Mouse (Mus musculus) heart, embryonic 11.5 days (tissue): ENCODE measurements at regions not wholly inside any gene's neighbourhood (a gene's known extent, or its start where the extent isn't known, plus 50 kb on each side); places are given as distances from the start of the nearest gene placed in this dataset.
A peak's percentile ranks its signal among the peaks of the same experiment; 100 is the strongest.

Source experiments
- ATAC-seq: fragments of 200-750 bp; cut with Nextera tagmentation; replicated peaks from 2 replicates; pipeline ENCODE4 v1.8.0; 2017; ENCODE audit warnings: moderate library complexity; ENCODE audit not compliant: insufficient number of reproducible peaks, low FRiP score, low TSS enrichment
- H3K27ac ChIP-seq: fragments of 300-500 bp; sonication (generic); 2 replicates; pipeline ENCODE4 v1.5.1; 2014; ENCODE audit warnings: mild to moderate bottlenecking, low read depth, low read length
- H3K27me3 ChIP-seq: fragments of 300-500 bp; sonication (generic); 2 replicates; pipeline ENCODE4 v1.6.1; 2014; ENCODE audit warnings: mild to moderate bottlenecking, low read length, mixed read lengths; ENCODE audit not compliant: control insufficient read depth, insufficient read depth
- H3K36me3 ChIP-seq: fragments of 300-500 bp; sonication (generic); 2 replicates; pipeline ENCODE4 v1.6.1; 2014; ENCODE audit warnings: mild to moderate bottlenecking, low read length, moderate library complexity, mixed read lengths; ENCODE audit not compliant: control insufficient read depth, insufficient read depth
- H3K4me1 ChIP-seq: fragments of 300-500 bp; sonication (generic); 2 replicates; pipeline ENCODE4 v1.6.1; 2014; ENCODE audit warnings: low read length; ENCODE audit not compliant: control insufficient read depth, insufficient read depth
- H3K4me2 ChIP-seq: fragments of 300-500 bp; sonication (generic); 2 replicates; pipeline ENCODE4 v1.6.1; 2014; ENCODE audit warnings: mild to moderate bottlenecking, moderate library complexity
- H3K4me3 ChIP-seq: fragments of 300-500 bp; sonication (generic); 2 replicates; pipeline ENCODE4 v1.5.1; 2014; ENCODE audit warnings: low read depth, low read length
- H3K9ac ChIP-seq: fragments of 300-500 bp; sonication (generic); 2 replicates; pipeline ENCODE4 v1.6.1; 2014; ENCODE audit warnings: mild to moderate bottlenecking, low read depth, low read length, moderate library complexity
- H3K9me3 ChIP-seq: fragments of 300-500 bp; sonication (generic); replicated peaks from 2 replicates; pipeline ENCODE4 v1.6.1; 2016; ENCODE audit warnings: low read length; ENCODE audit not compliant: control insufficient read depth
- WGBS: fragments of 180-500 bp; shearing (Covaris S2); extraction: QIAGEN DNeasy Blood & Tissue Kit; methylation state at CpG from one replicate; pipeline ENCODE4 v1.1.7; 2014; ENCODE audit not compliant: insufficient replicate concordance; 5-methylcytosine and 5-hydroxymethylcytosine counted together

GRCm38 (mm10) chr10:9117134-9117533 is 231.3 kb upstream of the Sash1 start:
- H3K4me2 ChIP-seq = peak overlapping the region; percentile 55
- H3K4me1 ChIP-seq = no peaks in the 10 kb centered on the region
- H3K9ac ChIP-seq = no peak overlapping the region
- H3K36me3 ChIP-seq = no peaks in the 10 kb centered on the region
- no peak overlapping the region for H3K4me3 ChIP-seq
- H3K9me3 ChIP-seq = no peaks in the 10 kb centered on the region
- no peaks in the 10 kb centered on the region for H3K27me3 ChIP-seq
- no peak overlapping the region for H3K27ac ChIP-seq
- 82% methylated on average over 7 of the region's 7 CpGs for WGBS
- ATAC-seq = no peak

GRCm38 (mm10) chr10:9113706-9114105 is 227.8 kb upstream of the Sash1 start:
- Histone ChIP-seq H3K4me3 (no peak overlapping the region), H3K27me3 (no peaks in the 10 kb centered on the region), H3K9me3 (no peaks in the 10 kb centered on the region; the same call in 1 of the 2 replicates), H3K36me3 (no peaks in the 10 kb centered on the region), H3K9ac (no peak overlapping the region), H3K4me2 (no peak overlapping the region), H3K4me1 (no peaks in the 10 kb centered on the region), H3K27ac (no peak overlapping the region)
- no peak for ATAC-seq
- WGBS = 73% methylated on average over 5 of the region's 5 CpGs

- no peak overlapping the region for H3K9ac ChIP-seq
- no peaks in the 10 kb centered on the region; the same call in 1 of the 2 replicates for H3K9me3 ChIP-seq
- 85% methylated on average over 3 of the region's 3 CpGs for WGBS
- H3K4me1 ChIP-seq = no peaks in the 10 kb centered on the region
- no peak overlapping the region for H3K27ac ChIP-seq
- no peak for ATAC-seq
- no peaks in the 10 kb centered on the region for H3K36me3 ChIP-seq
- no peak overlapping the region for H3K4me2 ChIP-seq
- H3K27me3 ChIP-seq = no peaks in the 10 kb centered on the region
- no peak overlapping the region for H3K4me3 ChIP-seq
Observed at GRCm38 (mm10) chr10:9111051-9111450, 225.2 kb upstream of the Sash1 start.

- 86% methylated on average over 2 of the region's 2 CpGs for WGBS
- no peak overlapping the region for H3K4me3 ChIP-seq
- no peaks in the 10 kb centered on the region for H3K36me3 ChIP-seq
- 0 out of 2 replicates have a peak, but pooled peaks cover 3% of the 10 kb centered on the region for H3K4me1 ChIP-seq
- no peaks in the 10 kb centered on the region for H3K9me3 ChIP-seq
- H3K27me3 ChIP-seq = no peaks in the 10 kb centered on the region
- no peak for ATAC-seq
- H3K4me2 ChIP-seq = no peak overlapping the region
- H3K9ac ChIP-seq = no peak overlapping the region
- H3K27ac ChIP-seq = no peak overlapping the region
Observed at GRCm38 (mm10) chr10:9096207-9096606, 210.3 kb upstream of the Sash1 start.

- no peak for ATAC-seq
- Histone ChIP-seq H3K9ac (no peak overlapping the region), H3K4me2 (no peak overlapping the region), H3K4me3 (no peak overlapping the region), H3K4me1 (0 out of 2 replicates have a peak, but pooled peaks cover 3% of the 10 kb centered on the region), H3K9me3 (no peaks in the 10 kb centered on the region), H3K36me3 (no peaks in the 10 kb centered on the region), H3K27me3 (no peaks in the 10 kb centered on the region), H3K27ac (no peak overlapping the region)
- 78% methylated on average over 6 of the region's 6 CpGs for WGBS
Observed at GRCm38 (mm10) chr10:9095163-9095562, 209.3 kb upstream of the Sash1 start.

- H3K27me3 ChIP-seq = no peaks in the 10 kb centered on the region
- ATAC-seq = peak; percentile 65; the same call in 1 of the 2 replicates
- H3K4me1 ChIP-seq = 0 out of 2 replicates have a peak, but pooled peaks cover 3% of the 10 kb centered on the region
- no peaks in the 10 kb centered on the region for H3K9me3 ChIP-seq
- no peak overlapping the region for H3K9ac ChIP-seq
- H3K4me2 ChIP-seq = no peak overlapping the region
- no peaks in the 10 kb centered on the region for H3K36me3 ChIP-seq
- no peak overlapping the region for H3K27ac ChIP-seq
- H3K4me3 ChIP-seq = no peak overlapping the region
- WGBS = 42% methylated on average over 10 of the region's 10 CpGs
Observed at GRCm38 (mm10) chr10:9092237-9092885, 206.5 kb upstream of the Sash1 start.

- WGBS = 79% methylated on average over 6 of the region's 6 CpGs
Observed at GRCm38 (mm10) chr10:9090961-9091360, 205.1 kb upstream of the Sash1 start.

GRCm38 (mm10) chr10:9087871-9088270 is 202.0 kb upstream of the Sash1 start:
- H3K4me2 ChIP-seq = no peak overlapping the region
- H3K36me3 ChIP-seq = no peaks in the 10 kb centered on the region
- H3K4me3 ChIP-seq = no peak overlapping the region
- no peaks in the 10 kb centered on the region for H3K9me3 ChIP-seq
- no peak for ATAC-seq
- 0 out of 2 replicates have a peak, but pooled peaks cover 3% of the 10 kb centered on the region for H3K4me1 ChIP-seq
- 85% methylated on average over 3 of the region's 3 CpGs for WGBS
- no peak overlapping the region for H3K27ac ChIP-seq
- H3K27me3 ChIP-seq = no peaks in the 10 kb centered on the region
- H3K9ac ChIP-seq = no peak overlapping the region

More at GRCm38 (mm10) chr10:9090961-9091360, 205.1 kb upstream of the Sash1 start:
- Histone ChIP-seq H3K4me2 (no peak overlapping the region), H3K4me1 (0 out of 2 replicates have a peak, but pooled peaks cover 3% of the 10 kb centered on the region), H3K9ac (no peak overlapping the region), H3K36me3 (no peaks in the 10 kb centered on the region), H3K4me3 (no peak overlapping the region), H3K27me3 (no peaks in the 10 kb centered on the region), H3K9me3 (no peaks in the 10 kb centered on the region), H3K27ac (no peak overlapping the region)
- no peak for ATAC-seq

GRCm38 (mm10) chr10:9087171-9087570 is 201.3 kb upstream of the Sash1 start:
- 64% methylated on average over 3 of the region's 3 CpGs for WGBS
- Histone ChIP-seq H3K36me3 (no peaks in the 10 kb centered on the region), H3K9ac (no peak overlapping the region), H3K4me1 (0 out of 2 replicates have a peak, but pooled peaks cover under 1% of the 10 kb centered on the region), H3K27me3 (no peaks in the 10 kb centered on the region), H3K4me3 (no peak overlapping the region), H3K27ac (no peak overlapping the region), H3K9me3 (no peaks in the 10 kb centered on the region), H3K4me2 (no peak overlapping the region)
- no peak for ATAC-seq
